Mouse (Mus musculus): ENCODE measurements around the gene Slc44a3. TPM values are rescaled to one million over a fixed set of nuclear protein-coding genes. Genes with fewer than 3 reads are reported as not detected.

The Slc44a3 gene
- total RNA-seq, 2 experiments from 2014 or later, result not detected

DNA sequence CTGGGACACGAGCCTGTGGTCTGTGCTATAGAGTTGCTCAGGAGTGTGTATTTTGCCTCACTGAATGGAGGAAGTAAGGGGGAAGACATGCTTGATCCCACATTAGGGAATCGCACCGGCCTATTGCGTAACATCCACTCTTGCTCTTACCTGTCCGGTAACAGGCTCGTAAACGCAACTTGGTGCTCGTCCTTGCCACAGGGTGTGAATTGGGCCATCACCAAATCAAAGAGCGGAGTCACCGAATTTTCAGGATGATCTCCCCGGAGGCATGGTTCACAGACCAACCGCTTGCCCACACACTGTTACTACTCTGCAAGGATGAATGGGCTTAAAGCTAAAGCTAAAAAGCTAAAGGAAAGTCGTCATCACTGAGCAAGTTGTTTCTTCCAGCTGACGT lies 24.5 kb downstream of the Slc44a3 start:
- intact Hi-C loops (cut with DNase I), result no loop called here

DNA sequence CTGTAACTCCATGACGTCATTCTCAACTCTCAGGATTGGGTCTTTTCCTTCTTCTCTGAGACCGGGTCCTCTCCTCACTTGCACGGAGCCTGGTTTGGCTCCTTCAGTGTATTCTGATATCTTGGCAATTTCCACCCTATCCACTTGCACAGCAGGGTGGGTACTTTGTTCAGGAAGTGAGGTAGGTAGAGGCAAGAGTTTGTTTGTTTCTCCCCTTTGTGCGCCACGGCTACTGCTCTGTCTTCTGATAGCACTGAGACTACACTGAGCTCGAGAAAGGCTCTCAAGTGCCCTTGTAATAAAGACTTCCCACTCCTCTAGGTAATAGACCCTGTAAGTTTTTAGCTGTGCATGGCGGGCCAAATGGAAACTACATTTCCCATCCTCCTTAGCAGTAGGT lies 25.4 kb downstream of the Slc44a3 start:
- DNase-seq (ENCODE audit: low spot score), result no peak
- intact Hi-C loops (cut with DNase I), result no loop called here

More for the DNA sequence above, 24.5 kb downstream of the Slc44a3 start:
- no peak for DNase-seq (ENCODE audit: low spot score)

DNA sequence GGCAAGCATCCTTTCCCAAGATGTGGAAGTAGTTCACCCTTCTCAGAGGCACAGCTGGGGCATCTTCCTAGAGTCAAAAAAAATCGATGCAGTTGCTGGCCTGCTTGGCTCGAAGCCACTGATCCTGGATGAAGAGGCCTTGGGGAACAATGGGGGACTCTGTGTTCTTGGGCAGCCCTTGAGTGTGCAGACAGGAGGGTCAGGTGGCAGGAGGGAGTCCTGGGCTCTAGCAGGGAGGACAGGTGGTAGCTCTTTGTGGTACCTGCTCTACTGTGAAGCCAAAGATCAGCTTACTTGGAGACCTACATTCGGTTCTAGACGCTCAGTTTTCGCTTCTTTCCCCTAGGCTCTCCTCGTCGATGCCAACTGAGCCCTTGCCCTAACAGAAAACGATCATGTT lies 26.0 kb downstream of the Slc44a3 start:
- DNase-seq (ENCODE audit: low spot score), result no peak
- intact Hi-C loops (cut with DNase I), result no loop called here

DNA sequence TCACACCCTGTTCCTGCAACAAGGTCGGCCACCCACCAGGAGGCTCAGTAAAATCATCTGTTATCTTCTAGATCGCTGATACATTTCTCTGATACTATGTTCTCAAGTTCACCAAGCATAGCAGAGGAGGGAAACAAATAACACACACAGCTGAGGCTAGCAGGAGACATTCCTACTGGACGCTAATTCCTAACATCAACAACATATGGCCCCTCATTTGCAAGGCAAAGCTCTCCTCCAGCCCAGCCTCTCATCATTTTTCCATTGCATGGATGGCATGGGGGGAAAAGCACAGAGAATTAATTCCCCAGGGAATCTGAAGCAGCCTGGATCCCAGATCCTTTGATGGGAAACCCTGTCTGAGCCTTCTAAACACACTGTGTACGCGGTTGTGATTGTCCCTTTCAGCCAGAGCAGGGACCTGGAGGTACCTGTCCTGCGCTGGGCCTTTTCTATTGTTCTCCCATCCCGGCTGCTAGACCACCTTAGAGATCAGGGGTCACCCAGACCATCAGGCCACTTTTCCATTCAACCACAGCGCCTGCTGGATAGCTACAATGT lies 27.2 kb downstream of the Slc44a3 start:
- DNase-seq (ENCODE audit: low spot score), result no peak
- intact Hi-C loops (cut with DNase I), result no loop called here

GRCm38 (mm10) chr3:121500734-121501133 lies 31.5 kb downstream of the Slc44a3 start:
- intact Hi-C loops (cut with DNase I), result loop anchor here (1.0 to 2.0 kb wide), 2 partner anchors 193 to 330 kb away; partner anchors contain the start of gene Rwdd3
- no peak for DNase-seq (ENCODE audit: low spot score)

DNA sequence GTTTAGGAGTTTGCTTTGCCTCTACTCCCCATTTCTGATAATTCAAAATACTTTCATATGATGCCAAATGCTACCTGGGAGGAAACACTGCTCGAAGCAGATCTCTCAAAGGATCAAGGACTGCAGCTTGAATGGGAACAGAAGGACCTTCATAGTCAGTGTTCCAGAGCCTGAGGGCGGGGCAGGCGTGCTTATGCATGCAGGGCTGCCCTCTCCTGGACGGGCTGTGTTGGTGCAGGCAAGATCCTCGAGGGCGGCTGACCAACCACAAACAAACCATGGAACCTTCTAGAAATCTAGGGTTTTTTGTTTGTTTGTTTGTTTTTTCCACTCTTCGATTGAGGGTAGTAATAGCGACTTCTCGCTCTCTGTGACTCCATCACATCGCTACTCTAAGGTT lies 32.0 kb downstream of the Slc44a3 start:
- intact Hi-C loops (cut with DNase I), result loop anchor here (1.0 to 2.0 kb wide), 2 partner anchors 193 to 329 kb away; partner anchors contain the start of gene Rwdd3
- DNase-seq (ENCODE audit: low spot score), result peak; percentile 52

GRCm38 (mm10) chr3:121493997-121494421 lies 38.2 kb downstream of the Slc44a3 start:
- no peak for DNase-seq (ENCODE audit: low spot score)
- intact Hi-C loops (cut with DNase I), result no loop called here

GRCm38 (mm10) chr3:121492026-121492425 lies 40.2 kb downstream of the Slc44a3 start:
- DNase-seq (ENCODE audit: low spot score), result no peak
- intact Hi-C loops (cut with DNase I), result no loop called here

GRCm38 (mm10) chr3:121490941-121491340 lies 41.3 kb downstream of the Slc44a3 start:
- intact Hi-C loops (cut with DNase I), result no loop called here
- DNase-seq (ENCODE audit: low spot score), result no peak

- no peak for DNase-seq (ENCODE audit: low spot score)
- intact Hi-C loops (cut with DNase I), result no loop called here
Measured at GRCm38 (mm10) chr3:121489462-121490118, 42.6 kb downstream of the Slc44a3 start.

DNA sequence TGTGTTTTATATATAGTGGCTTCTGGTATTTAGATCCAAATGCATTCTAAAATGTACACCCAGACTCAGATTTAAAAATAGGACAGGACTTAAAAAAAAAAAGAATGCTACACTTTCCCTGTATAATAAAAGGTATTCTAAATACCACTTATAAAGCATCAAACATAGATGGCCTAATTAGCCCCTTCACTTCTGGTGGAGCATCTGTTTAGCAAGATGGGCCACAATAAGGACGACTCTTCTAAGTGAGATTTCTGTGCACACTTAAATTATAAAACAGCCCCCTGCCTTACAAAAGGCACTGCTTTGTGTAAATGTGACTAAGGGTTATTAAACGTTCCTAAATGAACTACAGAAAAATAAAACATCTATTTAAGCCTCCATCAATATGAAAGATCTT lies 47.0 kb downstream of the Slc44a3 start:
- intact Hi-C loops (cut with DNase I), result no loop called here

GRCm38 (mm10) chr3:121483266-121484161 lies 48.7 kb downstream of the Slc44a3 start:
- no peak for DNase-seq (ENCODE audit: low spot score)
- intact Hi-C loops (cut with DNase I), result no loop called here

More for the DNA sequence above, 47.0 kb downstream of the Slc44a3 start:
- DNase-seq (ENCODE audit: low spot score), result no peak

GRCm38 (mm10) chr3:121481564-121481963 lies 50.6 kb downstream of the Slc44a3 start:
- intact Hi-C loops (cut with DNase I), result no loop called here
- DNase-seq (ENCODE audit: low spot score), result no peak

- intact Hi-C loops (cut with DNase I), result no loop called here
Measured at GRCm38 (mm10) chr3:121480961-121481436, 51.2 kb downstream of the Slc44a3 start.

DNA sequence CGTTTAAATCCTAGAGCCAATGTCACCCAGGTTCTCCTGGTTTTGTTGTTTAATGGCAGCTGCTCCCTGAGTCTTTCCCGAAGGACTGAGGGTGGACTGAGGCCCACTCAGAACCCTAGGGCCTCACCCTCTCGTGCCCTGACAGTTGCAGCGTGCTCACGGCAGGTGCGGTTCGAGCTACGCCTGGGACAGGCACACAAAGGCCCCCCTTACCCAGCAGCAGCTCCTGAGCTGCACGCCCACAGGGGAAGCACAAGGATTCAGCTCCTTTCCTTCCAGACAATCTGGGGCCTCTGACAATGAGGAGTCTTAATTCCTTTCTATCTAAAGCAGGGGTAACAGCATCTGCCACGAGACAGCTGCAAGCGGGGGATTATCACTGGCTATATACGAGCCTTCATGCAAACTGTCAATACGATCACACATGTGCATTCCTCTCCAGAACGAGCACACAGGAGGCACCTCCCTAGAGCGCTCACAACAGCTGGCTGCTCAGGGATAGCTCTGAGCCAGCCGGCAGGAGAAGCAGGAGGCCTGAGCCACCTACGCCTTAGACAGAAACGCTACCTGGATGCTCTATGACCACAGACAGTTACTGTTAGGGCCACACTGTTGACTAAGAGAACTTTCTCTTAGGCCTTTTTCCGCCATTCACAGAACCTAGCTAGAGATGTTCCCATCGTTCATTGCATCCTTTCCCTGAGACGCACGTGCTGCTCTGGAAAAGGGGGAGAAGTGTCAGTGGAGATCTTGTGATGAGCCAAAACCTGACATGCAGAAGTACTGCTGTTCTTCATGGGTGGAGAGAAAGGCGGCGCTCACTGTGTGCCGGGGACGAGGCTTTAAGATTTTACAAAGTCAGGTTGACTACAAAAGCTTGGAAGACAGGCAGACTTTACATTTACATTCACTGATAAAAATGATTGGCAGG lies 51.9 kb downstream of the Slc44a3 start:
- intact Hi-C loops (cut with DNase I), result no loop called here
- DNase-seq (ENCODE audit: low spot score), result no peak

More at GRCm38 (mm10) chr3:121480961-121481436, 51.2 kb downstream of the Slc44a3 start:
- DNase-seq (ENCODE audit: low spot score), result no peak

DNA sequence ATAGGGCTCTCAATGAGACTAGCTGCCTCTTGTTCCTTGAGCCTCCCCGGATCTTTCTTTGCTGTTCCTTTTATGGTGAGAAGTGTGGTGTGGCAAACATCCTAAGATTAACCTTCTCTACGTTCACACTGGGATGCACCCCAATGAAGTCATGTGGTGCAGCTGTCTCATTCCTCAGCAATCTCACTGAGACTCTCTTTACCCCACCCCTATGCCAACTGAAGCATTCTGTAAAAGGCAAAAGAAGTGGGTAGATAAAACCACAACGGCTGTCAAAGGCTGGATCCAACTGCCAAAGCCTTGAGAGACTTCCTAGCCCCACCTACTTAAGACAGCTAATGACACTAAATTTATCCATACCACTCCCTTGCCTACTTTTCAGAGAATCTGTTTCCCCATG lies 57.5 kb downstream of the Slc44a3 start:
- intact Hi-C loops (cut with DNase I), result no loop called here
- no peak for DNase-seq (ENCODE audit: low spot score)

- DNase-seq (ENCODE audit: low spot score), result no peak
- intact Hi-C loops (cut with DNase I), result no loop called here
Measured at GRCm38 (mm10) chr3:121471703-121472102, 60.5 kb downstream of the Slc44a3 start.

GRCm38 (mm10) chr3:121469185-121469975 lies 62.8 kb downstream of the Slc44a3 start:
- no peak for DNase-seq (ENCODE audit: low spot score)
- intact Hi-C loops (cut with DNase I), result no loop called here

DNA sequence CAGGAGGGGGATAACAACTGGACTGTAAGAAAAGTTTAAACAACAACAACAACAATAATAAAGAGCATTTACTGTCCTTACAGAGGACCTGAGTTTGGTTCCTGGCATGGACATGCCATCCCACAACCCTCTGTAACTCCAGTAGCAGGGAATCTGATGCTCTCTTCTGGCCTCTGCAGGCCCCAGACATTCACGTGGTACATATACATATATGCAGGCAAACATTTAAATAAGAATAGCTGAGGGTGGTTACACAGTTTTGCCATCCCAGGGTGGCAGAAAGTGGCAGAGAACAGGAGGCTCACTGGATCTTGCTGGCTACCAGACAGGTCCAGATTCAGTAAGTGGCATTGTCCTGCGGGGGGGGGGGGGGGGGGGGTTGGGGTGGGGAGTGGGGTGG lies 64.1 kb downstream of the Slc44a3 start:
- intact Hi-C loops (cut with DNase I), result no loop called here
- DNase-seq (ENCODE audit: low spot score), result no peak
